Mouse (Mus musculus) liver, adult 2 months (tissue): Measurements from ENCODE around the gene Col6a1. TPM values are rescaled to one million over a fixed set of nuclear protein-coding genes. Genes with fewer than 3 reads are reported as not detected.

Experiments used
- DNase-seq: peaks from one replicate; pipeline ENCODE4 v3.0.0-alpha.2; 2011; ENCODE audit warnings: low read depth, low spot score; ENCODE audit errors: extremely low read depth
- H3K27ac ChIP-seq: fragments of 200-500 bp; replicated peaks from 2 replicates; pipeline ENCODE4 v1.5.1; 2012; ENCODE audit warnings: low read depth, mild to moderate bottlenecking, control low read depth, inconsistent platforms, low read length; ENCODE audit not compliant: insufficient read depth
- H3K27me3 ChIP-seq: fragments of 200-500 bp; 2 replicates; pipeline ENCODE4 v1.6.1; 2012; ENCODE audit warnings: mild to moderate bottlenecking, moderate library complexity, low read length, inconsistent platforms; ENCODE audit not compliant: control insufficient read depth, insufficient read depth
- H3K36me3 ChIP-seq: fragments of 200-500 bp; 2 replicates; pipeline ENCODE4 v1.6.1; 2012; ENCODE audit warnings: low read length, inconsistent platforms; ENCODE audit not compliant: control insufficient read depth, insufficient read depth
- H3K4me1 ChIP-seq: fragments of 200-500 bp; 2 replicates; pipeline ENCODE4 v1.6.1; 2011; ENCODE audit warnings: low read length; ENCODE audit not compliant: control insufficient read depth, insufficient read depth
- H3K4me3 ChIP-seq: fragments of 200-500 bp; 2 replicates; pipeline ENCODE4 v1.5.1; 2011; ENCODE audit warnings: low read depth, mild to moderate bottlenecking, control low read depth, low read length, moderate library complexity; ENCODE audit not compliant: insufficient read depth
- H3K79me2 ChIP-seq: fragments of 200-500 bp; 2 replicates; pipeline ENCODE4 v1.6.1; 2012; ENCODE audit warnings: inconsistent platforms, mild to moderate bottlenecking, low read length, moderate library complexity; ENCODE audit not compliant: control insufficient read depth, insufficient read depth
- H3K9ac ChIP-seq: fragments of 200-500 bp; 2 replicates; pipeline ENCODE4 v1.6.1; 2012; ENCODE audit warnings: low read depth, mild to moderate bottlenecking, control low read depth, inconsistent platforms, low read length
- CTCF ChIP-seq: fragments of 200-500 bp; IDR thresholded peaks from 2 replicates; pipeline ENCODE4 v1.5.1; 2011; ENCODE audit warnings: low read depth, low read length, control low read depth
- POLR2A ChIP-seq: fragments of 200-500 bp; IDR thresholded peaks from 2 replicates; pipeline ENCODE4 v1.6.1; 2011; ENCODE audit warnings: low read length, control low read depth; ENCODE audit not compliant: insufficient read depth; ENCODE audit errors: extremely low read depth
- WGBS: fragments of 180-500 bp; shearing (Covaris S2); methylation state at CpG from one replicate; pipeline ENCODE4 v1.1.7; 2018; 5-methylcytosine and 5-hydroxymethylcytosine counted together
- polyA plus RNA-seq: library from polyadenylated mRNA; depleted of rRNA; stranded (reverse); fragments of >200 nt; gene quantifications from 2 replicates; pipeline ENCODE4 v1.2.3, GENCODE M21; 2012
- total RNA-seq: library from RNA; depleted of rRNA; stranded (reverse); fragments of >200 nt; gene quantifications from 2 replicates; pipeline ENCODE4 v1.2.3, GENCODE M21; 2014

Gene Col6a1
- total and polyA plus RNA-seq, 2 experiments, result 4.2 to 6.2 TPM

DNA sequence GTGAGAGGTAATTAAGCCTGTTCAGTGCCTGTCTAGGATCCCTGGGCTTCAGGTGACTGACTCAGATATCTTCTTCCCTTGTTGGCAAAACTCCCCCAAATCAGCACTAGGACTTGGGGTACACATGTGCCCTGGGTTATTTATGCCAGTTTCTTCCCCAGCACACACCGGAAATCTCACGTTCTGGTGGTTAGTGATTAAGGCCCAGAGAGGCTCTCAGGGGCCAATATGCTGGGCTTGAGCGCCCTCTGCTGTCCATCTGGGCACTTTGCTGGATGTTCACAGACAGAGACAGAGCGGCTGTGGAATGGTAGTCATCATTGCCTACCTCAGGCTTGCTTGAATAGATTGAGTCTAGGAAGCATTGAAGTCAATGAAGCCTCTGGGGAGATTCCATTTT lies 9.0 kb upstream of the Col6a1 start:
- TF ChIP-seq POLR2A, result no peak
- TF ChIP-seq CTCF, result peak; percentile 94
- no peaks in the 10 kb centered on the region for H3K36me3 ChIP-seq
- no peak overlapping the region for H3K9ac ChIP-seq
- H3K27ac ChIP-seq, result no peak overlapping the region
- WGBS, result 4% methylated on average over 4 of the region's 4 CpGs
- H3K4me1 ChIP-seq, result no peaks in the 10 kb centered on the region
- no peaks in the 10 kb centered on the region for H3K27me3 ChIP-seq
- peak; percentile 39 for DNase-seq
- no peak overlapping the region for H3K4me3 ChIP-seq
- H3K79me2 ChIP-seq, result no peaks in the 10 kb centered on the region

DNA sequence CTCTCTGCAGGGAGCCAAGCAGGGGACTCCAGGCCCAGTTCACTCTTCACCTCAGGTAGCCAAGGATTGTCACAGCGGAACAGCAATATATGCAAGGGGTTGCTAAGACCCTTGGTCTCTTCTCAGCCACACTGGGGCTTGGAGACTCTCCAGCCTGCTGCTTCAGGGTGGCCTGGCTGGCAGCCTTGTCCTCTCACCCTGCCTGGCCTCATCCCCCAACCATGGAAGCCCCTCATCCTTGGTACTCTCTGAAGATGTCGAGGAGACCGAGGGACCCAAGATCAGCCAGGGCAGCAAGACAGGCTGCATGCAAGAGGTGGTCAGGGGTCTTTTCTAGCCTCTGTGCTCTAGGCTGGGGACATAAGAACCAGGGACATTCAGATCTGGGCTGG lies 7.7 kb upstream of the Col6a1 start:
- H3K27me3 ChIP-seq, result no peaks in the 10 kb centered on the region
- no peak for DNase-seq
- no peak overlapping the region for H3K27ac ChIP-seq
- H3K4me1 ChIP-seq, result no peaks in the 10 kb centered on the region
- no peak overlapping the region for H3K4me3 ChIP-seq
- WGBS, result 70% methylated on average over 3 of the region's 3 CpGs
- H3K79me2 ChIP-seq, result no peaks in the 10 kb centered on the region
- no peaks in the 10 kb centered on the region for H3K36me3 ChIP-seq
- no peak overlapping the region for H3K9ac ChIP-seq
- TF ChIP-seq CTCF, result no peak
- no peak for TF ChIP-seq POLR2A

DNA sequence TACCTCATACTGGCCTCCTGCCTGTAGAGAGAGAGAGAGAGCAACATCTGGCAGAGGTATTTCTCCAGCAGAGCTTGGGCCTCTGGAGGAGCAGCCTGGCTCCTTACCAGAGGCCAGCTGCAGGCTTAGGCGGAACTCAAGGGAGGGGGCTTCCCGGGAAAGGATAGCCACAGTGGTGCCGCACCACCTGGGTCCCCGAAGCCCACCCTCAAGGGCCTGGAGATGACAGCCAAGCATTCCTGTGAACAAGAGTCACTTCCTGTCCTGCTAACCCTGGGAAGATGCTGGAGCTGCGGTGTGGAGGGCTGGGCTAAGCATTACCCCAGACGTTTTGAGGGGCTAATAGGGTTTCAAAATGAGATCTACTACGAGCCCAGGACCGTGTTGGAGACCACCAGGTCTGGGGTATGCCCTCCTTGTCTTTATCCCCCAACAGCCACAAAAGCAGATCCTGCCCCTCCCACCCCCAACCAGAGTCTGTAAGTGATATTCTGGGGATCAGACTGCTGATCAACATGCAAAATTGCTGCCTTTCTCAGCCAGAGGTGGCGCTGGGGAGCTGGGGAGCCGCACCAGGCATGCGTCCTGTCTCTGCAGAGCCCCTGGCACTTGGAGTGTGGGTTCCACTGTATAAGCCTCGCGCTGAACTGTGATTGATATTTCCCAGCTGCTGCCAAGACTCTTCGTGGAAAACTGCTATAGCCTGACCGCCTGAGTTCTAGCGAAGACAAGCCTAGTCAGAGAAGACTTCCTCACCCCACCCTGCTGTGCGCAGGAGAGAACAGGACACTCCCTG lies 7.1 kb upstream of the Col6a1 start:
- Histone ChIP-seq H3K27me3 (no peaks in the 10 kb centered on the region), H3K4me1 (no peaks in the 10 kb centered on the region), H3K36me3 (no peaks in the 10 kb centered on the region), H3K9ac (no peak overlapping the region), H3K4me3 (no peak overlapping the region), H3K79me2 (no peaks in the 10 kb centered on the region), H3K27ac (peak overlapping the region; percentile 34; the same call in 1 of the 2 replicates)
- peak; percentile 5 for DNase-seq
- 20% methylated on average over 17 of the region's 17 CpGs for WGBS
- TF ChIP-seq CTCF, result peak; percentile 54
- TF ChIP-seq POLR2A, result no peak

GRCm38 (mm10) chr10:76732391-76732790 lies 6.4 kb upstream of the Col6a1 start:
- 0 out of 2 replicates have a peak overlapping the region, but pooled peaks have one; percentile 11 for H3K27ac ChIP-seq

DNA sequence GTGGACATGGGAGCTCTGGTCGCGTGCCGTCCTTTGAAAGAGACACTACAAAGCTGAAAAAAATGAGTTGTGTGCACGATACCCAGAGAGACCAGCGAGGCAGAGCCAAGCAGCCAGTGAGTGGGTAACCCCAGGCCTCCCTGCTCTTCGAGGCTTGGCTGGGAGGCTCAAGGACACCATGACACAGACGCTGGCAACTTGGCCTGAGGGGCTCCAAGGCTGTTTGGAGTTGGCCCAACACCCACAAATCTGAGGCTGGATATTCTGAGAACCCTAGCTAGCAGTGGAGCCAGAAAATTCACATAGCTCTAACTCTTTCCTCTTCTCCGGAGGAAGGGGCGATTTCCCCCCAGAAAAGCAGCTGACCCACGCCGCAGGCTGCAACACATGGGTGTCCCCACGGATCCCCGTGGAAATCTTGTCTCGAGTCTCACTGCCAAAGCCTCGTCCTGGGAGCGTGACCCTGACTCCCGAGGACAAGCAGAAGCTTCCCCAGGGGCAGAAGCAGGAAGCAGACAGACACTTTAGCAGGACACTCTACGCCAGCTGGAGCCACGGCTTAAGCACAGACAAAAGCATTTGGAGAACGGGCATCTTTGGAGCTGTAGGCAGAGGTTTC lies 5.8 kb upstream of the Col6a1 start:
- Histone ChIP-seq H3K36me3 (no peaks in the 10 kb centered on the region), H3K79me2 (no peaks in the 10 kb centered on the region), H3K4me3 (no peak overlapping the region), H3K4me1 (no peaks in the 10 kb centered on the region), H3K27me3 (no peaks in the 10 kb centered on the region), H3K9ac (no peak overlapping the region), H3K27ac (0 out of 2 replicates have a peak overlapping the region, but pooled peaks have one; percentile 11)
- TF ChIP-seq CTCF, result no peak
- no peak for TF ChIP-seq POLR2A
- 64% methylated on average over 20 of the region's 20 CpGs for WGBS
- no peak for DNase-seq

More at GRCm38 (mm10) chr10:76732391-76732790, 6.4 kb upstream of the Col6a1 start:
- Histone ChIP-seq H3K36me3 (no peaks in the 10 kb centered on the region), H3K4me3 (no peak overlapping the region), H3K79me2 (no peaks in the 10 kb centered on the region), H3K27me3 (no peaks in the 10 kb centered on the region), H3K4me1 (no peaks in the 10 kb centered on the region), H3K9ac (no peak overlapping the region)
- DNase-seq, result no peak
- WGBS, result 67% methylated on average over 6 of the region's 6 CpGs
- TF ChIP-seq CTCF (no peak), POLR2A (no peak)
